Comparison of ENCODE assay signal across 8 mouse cellular contexts in the genomic region with DNA sequence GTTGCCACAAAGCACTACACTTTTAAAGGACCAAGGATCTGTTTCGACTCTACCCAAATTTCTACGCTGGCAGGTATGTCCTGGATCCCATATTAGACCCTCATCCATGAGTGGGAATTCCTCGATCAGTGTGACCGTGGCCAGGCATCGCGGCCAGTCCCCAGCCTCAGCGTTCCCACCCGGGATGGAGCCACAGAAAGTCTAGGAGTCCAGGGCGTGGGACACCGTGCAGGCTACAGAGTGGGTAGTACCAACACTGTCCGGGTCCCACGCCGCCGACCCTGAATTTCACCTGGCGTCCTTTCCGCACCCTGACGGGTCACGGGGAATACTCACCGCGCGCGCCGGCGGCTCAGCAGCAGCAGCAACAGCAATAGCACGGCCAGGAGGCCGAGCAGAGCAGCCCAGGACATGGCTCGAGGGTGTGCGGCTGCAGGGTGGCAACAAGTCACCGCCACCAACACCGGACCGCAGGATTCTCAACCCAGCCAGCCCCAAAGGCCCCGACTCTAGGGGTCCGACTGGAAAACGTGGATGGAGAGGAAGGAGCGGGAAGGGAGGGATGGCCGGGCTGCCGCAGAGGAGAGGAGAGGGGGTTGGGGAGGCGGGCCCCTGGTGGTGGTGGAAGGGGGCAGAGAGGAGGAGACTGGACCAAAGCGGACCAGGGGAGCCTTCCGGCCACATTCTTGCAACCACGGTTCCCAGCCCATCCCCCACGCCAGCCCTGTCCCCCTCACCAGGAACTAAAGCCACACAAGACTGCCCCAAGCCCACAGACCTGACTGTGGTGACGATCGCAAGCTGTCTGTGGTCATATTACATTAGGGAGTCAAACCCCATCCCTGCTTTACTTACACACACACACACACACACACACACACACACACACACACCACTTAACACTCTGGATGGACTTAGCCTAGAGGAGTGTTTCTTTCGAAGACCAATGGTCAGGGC. TPM values are rescaled to one million over a fixed set of nuclear protein-coding genes. Genes with fewer than 3 reads are reported as not detected.
DNase-seq lines count a peak whose midpoint lies in the region; ATAC-seq and TF ChIP-seq lines count a peak whose summit lies in the region.

Ptgis (minus strand) TSS at position 597 of the 957 bp plus-strand sequence.

- TF ChIP-seq CTCF in embryonic fibroblast, embryonic 13.5 days (IDR thresholded peaks at IDR 0.05; ENCODE audit: borderline replicate concordance, insufficient read depth, low read length): no peak

- ATAC-seq in megakaryocyte, adult 5-6 weeks (ENCODE audit: poor library complexity, severe bottlenecking): no peak
- ATAC-seq in liver, embryonic 15.5 days (ENCODE audit: insufficient read depth): no peak

- WGBS in liver, embryonic 15.5 days (ENCODE audit: insufficient replicate concordance): 4% methylated on average over 45 of the region's 45 CpGs

- H3K4me2 ChIP-seq in liver, embryonic 15.5 days: peak within 1 kb of the TSS; percentile 30

- DNase-seq in heart, postnatal 36 days: peak; percentile 43 to 47
- DNase-seq in retina, postnatal 1 day: peak; percentile 51
- no peak for DNase-seq in cerebellum, adult 11 months
- DNase-seq in left cerebral cortex, postnatal 4 days: no peak

- H3K27me3 ChIP-seq in megakaryocyte, embryonic 14.5 days (replicated peaks): peaks cover 68% of the 10 kb centered on the region
- peaks cover 51% of the 10 kb centered on the region for H3K27me3 ChIP-seq in liver, embryonic 15.5 days

- H3K9ac ChIP-seq in liver, embryonic 15.5 days: no peak within 1 kb of the TSS

- H3K4me3 ChIP-seq in megakaryocyte, embryonic 14.5 days (replicated peaks): peak within 1 kb of the TSS; percentile 33
- H3K4me3 ChIP-seq in embryonic fibroblast, embryonic 13.5 days (ENCODE audit: insufficient read depth, low read length): peak within 1 kb of the TSS; percentile 40
- peak within 1 kb of the TSS; percentile 15 for H3K4me3 ChIP-seq in liver, embryonic 15.5 days (replicated peaks)

- H3K4me1 ChIP-seq in megakaryocyte, embryonic 14.5 days: peaks cover 7% of the 10 kb centered on the region
- H3K4me1 ChIP-seq in embryonic fibroblast, embryonic 13.5 days (ENCODE audit: control insufficient read depth, insufficient read depth, low read length): no peaks in the 10 kb centered on the region
- peaks cover 4% of the 10 kb centered on the region; the same call in 1 of the 2 replicates for H3K4me1 ChIP-seq in liver, embryonic 15.5 days (replicated peaks)

- intact Hi-C loops in heart, postnatal 36 days (cut with DNase I): no loop called here
- intact Hi-C loops in left cerebral cortex, postnatal 4 days (cut with DNase I): no loop called here

- H3K9me3 ChIP-seq in megakaryocyte, embryonic 14.5 days: peaks cover 21% of the 10 kb centered on the region
- H3K9me3 ChIP-seq in liver, embryonic 15.5 days (replicated peaks): 0 out of 2 replicates have a peak, but pooled peaks cover 6% of the 10 kb centered on the region

- H3K36me3 ChIP-seq in megakaryocyte, embryonic 14.5 days (replicated peaks; ENCODE audit: low read length): no peaks in the 10 kb centered on the region
- no peaks in the 10 kb centered on the region for H3K36me3 ChIP-seq in liver, embryonic 15.5 days (replicated peaks)

- no peak for TF ChIP-seq POLR2A in embryonic fibroblast, embryonic 13.5 days (IDR thresholded peaks at IDR 0.05; ENCODE audit: low read depth, low read length)

- peak within 1 kb of the TSS; percentile 12; the same call in 1 of the 2 replicates for H3K27ac ChIP-seq in embryonic fibroblast, embryonic 13.5 days (ENCODE audit: insufficient read depth, low read length)
- H3K27ac ChIP-seq in liver, embryonic 15.5 days (replicated peaks): no peak within 1 kb of the TSS

RNA-seq across cellular contexts. Expression of gene Ptgis, which starts in this region (rescaled TPM):
- not detected in 2 replicates for polyA plus RNA-seq in megakaryocyte, embryonic 14.5 days (2012; ENCODE audit: insufficient read depth, low replicate concordance)
- total RNA-seq in megakaryocyte, adult 5-6 weeks (2015): not detected in 2 replicates
- not detected in 2 replicates for total RNA-seq in megakaryocyte, adult 5-6 weeks (2017)
- polyA plus RNA-seq in embryonic fibroblast, embryonic 13.5 days (2011; ENCODE audit: insufficient read length, low read depth, missing spikeins): 21.0 TPM in 2 replicates
- 10 to 100 TPM; 19.5 to 22.2 TPM for total RNA-seq in heart, postnatal 36 days (2021)
- polyA plus RNA-seq in liver, embryonic 15.5 days (2015; fragmentation: Nextera tagmentation; extraction: Ambion mirVana): 1.1 and 1.3 TPM in 2 replicates
- 1 to 10 TPM; 2.6 to 3.2 TPM for total RNA-seq in left cerebral cortex, postnatal 4 days (2021)

Comparison
In these comparisons a context has a peak if more than half of its experiments do, and no peak if none do; other contexts are left out.
1. RNA of gene Ptgis (total RNA-seq): 19.5 to 22.2 TPM in heart, postnatal 36 days; 2.6 to 3.2 TPM in left cerebral cortex, postnatal 4 days and not detected in megakaryocyte, adult 5-6 weeks; every median in the first group is over 4 times any median in the second.
2. DNase-seq: peak in heart, postnatal 36 days (2 of 2) and retina, postnatal 1 day (single experiment); none in cerebellum, adult 11 months (single experiment) and left cerebral cortex, postnatal 4 days (single experiment).
3. Peak in every context shown above with its lines, with median percentiles within 50 percentile points of each other: H3K4me3 ChIP-seq.